Mouse (Mus musculus) ES-E14 (cell line): ENCODE results near the gene Cd3eap.

ENCODE experiments used
- CHD2 ChIP-seq: IDR thresholded peaks from 2 replicates; pipeline ENCODE4 v1.6.1; 2014; ENCODE audit warnings: mild to moderate bottlenecking, low read depth, low read length, inconsistent platforms
- MAFK ChIP-seq: IDR thresholded peaks from 2 replicates; pipeline ENCODE4 v1.6.1; 2014; ENCODE audit warnings: mild to moderate bottlenecking, low read depth, low read length, inconsistent platforms; ENCODE audit not compliant: insufficient read depth
- ZNF384 ChIP-seq: IDR thresholded peaks from 2 replicates; pipeline ENCODE4 v1.6.1; 2012; ENCODE audit warnings: low read depth, low read length, inconsistent platforms

- TF ChIP-seq MAFK, result no peak
- no peak for TF ChIP-seq CHD2
- no peak for TF ChIP-seq ZNF384
Observed at GRCm38 (mm10) chr7:19394484-19394883, 35.2 kb upstream of the Cd3eap start.
